12 mouse cellular contexts compared by ENCODE assay signal in genomic region chr15:82298764-82299561, GRCm38 (mm10). TPM values are rescaled to one million over a fixed set of nuclear protein-coding genes. Genes with fewer than 3 reads are reported as not detected.
A peak's percentile ranks its signal among the peaks of the same experiment; 100 is the strongest.
DNase-seq lines count a peak whose midpoint lies in the region; ATAC-seq and TF ChIP-seq lines count a peak whose summit lies in the region.
"Had no signal": no experiment of that assay in that cellular context is flagged by ENCODE, and none has a peak within 500 bp of the region (broad histone marks: within the 10 kb centered on the region; RNA-seq: fewer than 3 reads in every experiment).

Wbp2nl (plus strand) TSS chr15:82298954.

- H3K36me3 ChIP-seq in heart, embryonic 13.5 days = no peaks in the 10 kb centered on the region
- no peaks in the 10 kb centered on the region for H3K36me3 ChIP-seq in embryonic facial prominence, embryonic 13.5 days
- no peaks in the 10 kb centered on the region for H3K36me3 ChIP-seq in liver, embryonic 14.5 days (replicated peaks; ENCODE audit: control insufficient read depth, insufficient read depth, low read depth)

- no peak for TF ChIP-seq EP300 in liver, embryonic 14.5 days (IDR thresholded peaks at IDR 0.05; ENCODE audit: low read depth)

- TF ChIP-seq CTCF in liver, embryonic 14.5 days (IDR thresholded peaks at IDR 0.05; ENCODE audit: low read depth) = no peak

- H3K9me3 ChIP-seq in heart, embryonic 13.5 days = no peaks in the 10 kb centered on the region
- H3K9me3 ChIP-seq in embryonic facial prominence, embryonic 13.5 days = no peaks in the 10 kb centered on the region
- no peaks in the 10 kb centered on the region for H3K9me3 ChIP-seq in liver, embryonic 14.5 days (ENCODE audit: control insufficient read depth, low read length)

- no peak within 1 kb of the TSS for H3K27ac ChIP-seq in heart, embryonic 13.5 days (replicated peaks)
- no peak within 1 kb of the TSS for H3K27ac ChIP-seq in embryonic facial prominence, embryonic 13.5 days
- H3K27ac ChIP-seq in liver, embryonic 14.5 days = no peak within 1 kb of the TSS
- H3K27ac ChIP-seq: macrophage had no signal

- peak within 1 kb of the TSS; percentile 48 for H3K4me2 ChIP-seq in heart, embryonic 13.5 days
- H3K4me2 ChIP-seq in embryonic facial prominence, embryonic 13.5 days = peak within 1 kb of the TSS; percentile 18; the same call in 1 of the 2 replicates
- H3K4me2 ChIP-seq in liver, embryonic 14.5 days (ENCODE audit: low read depth) = 0 out of 2 replicates have a peak within 1 kb of the TSS, but pooled peaks have one; percentile 20

- ATAC-seq in heart, embryonic 13.5 days (ENCODE audit: extremely low read depth, insufficient number of reproducible peaks, low FRiP score, low TSS enrichment) = no peak
- no peak for ATAC-seq in embryonic facial prominence, embryonic 13.5 days (ENCODE audit: insufficient number of reproducible peaks, insufficient read depth, low FRiP score, low TSS enrichment, low read depth)
- no peak; the same call in 1 of the 2 replicates for ATAC-seq in liver, embryonic 14.5 days (ENCODE audit: insufficient read depth)
- no peak for ATAC-seq in inflammation-experienced regulatory T-cells, adult 6 months

- peaks cover 9% of the 10 kb centered on the region; the same call in 1 of the 2 replicates for H3K27me3 ChIP-seq in heart, embryonic 13.5 days (replicated peaks)
- no peaks in the 10 kb centered on the region; the same call in 1 of the 2 replicates for H3K27me3 ChIP-seq in embryonic facial prominence, embryonic 13.5 days
- H3K27me3 ChIP-seq in liver, embryonic 14.5 days (ENCODE audit: control insufficient read depth, insufficient read depth, low read length) = no peaks in the 10 kb centered on the region

- peaks cover 18% of the 10 kb centered on the region for H3K4me1 ChIP-seq in heart, embryonic 13.5 days
- H3K4me1 ChIP-seq in embryonic facial prominence, embryonic 13.5 days = 0 out of 2 replicates have a peak, but pooled peaks cover 2% of the 10 kb centered on the region
- peaks cover 0 to 10% of the 10 kb centered on the region in 2 experiments; a peak in 2 of 4 replicates for H3K4me1 ChIP-seq in liver, embryonic 14.5 days (replicated peaks; ENCODE audit: control insufficient read depth in 2 of 2, insufficient read depth in 2 of 2, low read length in 1 of 2)

- no peak for DNase-seq in heart, postnatal 25 days (ENCODE audit: low spot score)
- DNase-seq in 3134 (ENCODE audit: extremely low read depth, insufficient read length, low spot score) = peak; percentile 22
- no peak for DNase-seq in liver, embryonic 14.5 days (ENCODE audit: low read depth in 3 of 3, low spot score in 3 of 3)
- no peak for DNase-seq in frontal cortex, postnatal 36 days (ENCODE audit: low spot score in 2 of 2)
- DNase-seq in urinary bladder, postnatal 10 days (ENCODE audit: low spot score) = no peak
- DNase-seq: cerebellum, adult 9-10 months had no signal

- intact Hi-C loops in heart, postnatal 25 days (cut with DNase I) = no loop called here

- H3K4me3 ChIP-seq in heart, embryonic 13.5 days = no peak within 1 kb of the TSS
- H3K4me3 ChIP-seq in embryonic facial prominence, embryonic 13.5 days = no peak within 1 kb of the TSS
- no peak within 1 kb of the TSS for H3K4me3 ChIP-seq in liver, embryonic 14.5 days (ENCODE audit: insufficient read depth in 1 of 2, low read depth in 2 of 2, low read length in 2 of 2)

- WGBS in heart, embryonic 13.5 days = 46% methylated on average over 39 of the region's 39 CpGs
- 60% methylated on average over 39 of the region's 39 CpGs for whole genome bisulfite sequencing in embryonic facial prominence, embryonic 13.5 days
- 54% methylated on average over 39 of the region's 39 CpGs for WGBS in liver, embryonic 14.5 days (ENCODE audit: insufficient replicate concordance)

- H3K9ac ChIP-seq in heart, embryonic 13.5 days = no peak within 1 kb of the TSS
- H3K9ac ChIP-seq in embryonic facial prominence, embryonic 13.5 days = no peak within 1 kb of the TSS
- H3K9ac ChIP-seq in liver, embryonic 14.5 days (replicated peaks) = no peak within 1 kb of the TSS

RNA-seq across cellular contexts. Expression of gene Wbp2nl, which starts in this region (rescaled TPM):
- 0.37 and 0.49 TPM in 2 replicates for polyA plus RNA-seq in heart, embryonic 13.5 days (2015; fragmentation: Nextera tagmentation; extraction: Ambion mirVana)
- total RNA-seq in heart, postnatal 25 days (2021) = not detected
- not detected in 2 replicates for polyA plus RNA-seq in embryonic facial prominence, embryonic 13.5 days (2015; fragmentation: Nextera tagmentation; extraction: Ambion mirVana)
- polyA plus RNA-seq in liver, embryonic 14.5 days (2012; rRNA removed) = 0.10 and 0.19 TPM in 2 replicates
- polyA plus RNA-seq in liver, embryonic 14.5 days (2014; fragmentation: Nextera tagmentation; extraction: Ambion mirVana) = 0.11 and 0.19 TPM in 2 replicates
- polyA plus RNA-seq in inflammation-experienced regulatory T-cells, adult 6 months (2017; shearing (Covaris generic)) = not detected
- total RNA-seq: gastrocnemius, postnatal 4 days; MEL had no signal
- polyA plus RNA-seq: macrophage had no signal
